Mouse (Mus musculus) G1E (cell line): ENCODE data around the gene Zbtb8a.

ENCODE experiments used
- CTCF ChIP-seq: IDR thresholded peaks from 2 replicates; pipeline ENCODE4 v1.5.1; 2012; ENCODE audit warnings: low read depth, low read length, inconsistent platforms, mixed read lengths
- GATA1 ChIP-seq: IDR thresholded peaks from 2 replicates; pipeline ENCODE4 v1.6.1; 2012; ENCODE audit warnings: borderline replicate concordance, low read length, inconsistent platforms, mixed read lengths
- POLR2AphosphoS5 ChIP-seq: IDR thresholded peaks from 2 replicates; pipeline ENCODE4 v1.6.1; 2012; ENCODE audit warnings: low read depth, low read length, inconsistent platforms; ENCODE audit not compliant: insufficient replicate concordance
- TAL1 ChIP-seq: conservative IDR thresholded peaks from 2 replicates; pipeline ENCODE4 v1.6.1; 2012; ENCODE audit warnings: low read depth, low read length, inconsistent platforms, mixed read lengths

- no peak for TF ChIP-seq CTCF
- TF ChIP-seq GATA1 = no peak
- TF ChIP-seq POLR2AphosphoS5 = no peak
- TF ChIP-seq TAL1 = no peak
Measured at GRCm38 (mm10) chr4:129339743-129340142, 38.2 kb downstream of the Zbtb8a start.
